Mouse (Mus musculus): ENCODE measurements at regions not wholly inside any gene's neighbourhood (a gene's known extent, or its start where the extent isn't known, plus 50 kb on each side); places are given as distances from the start of the nearest gene placed in this dataset.

- no peak for TF ChIP-seq GATA4 (IDR thresholded peaks at IDR 0.05; ENCODE audit: insufficient replicate concordance, low read length)
Observed at GRCm38 (mm10) chr15:37166744-37167143, 159.2 kb upstream of the Zfp706 start.

- TF ChIP-seq GATA4 (IDR thresholded peaks at IDR 0.05; ENCODE audit: insufficient replicate concordance, low read length) = no peak
Observed at GRCm38 (mm10) chr15:37165887-37166507, 158.4 kb upstream of the Zfp706 start.

GRCm38 (mm10) chr15:37165216-37165615 is 157.6 kb upstream of the Zfp706 start:
- no peak for TF ChIP-seq GATA4 (IDR thresholded peaks at IDR 0.05; ENCODE audit: insufficient replicate concordance, low read length)

GRCm38 (mm10) chr15:37164191-37165135 is 156.9 kb upstream of the Zfp706 start:
- no peak for TF ChIP-seq GATA4 (IDR thresholded peaks at IDR 0.05; ENCODE audit: insufficient replicate concordance, low read length)

- no peak for TF ChIP-seq GATA4 (IDR thresholded peaks at IDR 0.05; ENCODE audit: insufficient replicate concordance, low read length)
Observed at GRCm38 (mm10) chr15:37159956-37160355, 152.4 kb upstream of the Zfp706 start.

GRCm38 (mm10) chr15:37159349-37159748 is 151.8 kb upstream of the Zfp706 start:
- no peak for TF ChIP-seq GATA4 (IDR thresholded peaks at IDR 0.05; ENCODE audit: insufficient replicate concordance, low read length)

GRCm38 (mm10) chr15:37157386-37157785 is 149.8 kb upstream of the Zfp706 start:
- TF ChIP-seq GATA4 (IDR thresholded peaks at IDR 0.05; ENCODE audit: insufficient replicate concordance, low read length) = no peak

GRCm38 (mm10) chr15:37154934-37155333 is 147.4 kb upstream of the Zfp706 start:
- TF ChIP-seq GATA4 (IDR thresholded peaks at IDR 0.05; ENCODE audit: insufficient replicate concordance, low read length) = no peak

- no peak for TF ChIP-seq GATA4 (IDR thresholded peaks at IDR 0.05; ENCODE audit: insufficient replicate concordance, low read length)
Observed at GRCm38 (mm10) chr15:37153177-37153576, 145.6 kb upstream of the Zfp706 start.

GRCm38 (mm10) chr15:37135590-37136164 is 128.1 kb upstream of the Zfp706 start:
- TF ChIP-seq GATA4 (IDR thresholded peaks at IDR 0.05; ENCODE audit: insufficient replicate concordance, low read length) = peak; percentile 55; the same call in 1 of the 2 replicates

- no peak for TF ChIP-seq GATA4 (IDR thresholded peaks at IDR 0.05; ENCODE audit: insufficient replicate concordance, low read length)
Observed at GRCm38 (mm10) chr15:37134913-37135589, 127.5 kb upstream of the Zfp706 start.

GRCm38 (mm10) chr15:37134386-37134785 is 126.8 kb upstream of the Zfp706 start:
- no peak for TF ChIP-seq GATA4 (IDR thresholded peaks at IDR 0.05; ENCODE audit: insufficient replicate concordance, low read length)

GRCm38 (mm10) chr15:37133916-37134315 is 126.3 kb upstream of the Zfp706 start:
- TF ChIP-seq GATA4 (IDR thresholded peaks at IDR 0.05; ENCODE audit: insufficient replicate concordance, low read length) = no peak

- no peak for TF ChIP-seq GATA4 (IDR thresholded peaks at IDR 0.05; ENCODE audit: insufficient replicate concordance, low read length)
Observed at GRCm38 (mm10) chr15:37127681-37128080, 120.1 kb upstream of the Zfp706 start.

GRCm38 (mm10) chr15:37127170-37127569 is 119.6 kb upstream of the Zfp706 start:
- no peak for TF ChIP-seq GATA4 (IDR thresholded peaks at IDR 0.05; ENCODE audit: insufficient replicate concordance, low read length)

Data from liver, adult (tissue).